Mouse (Mus musculus): ENCODE data around the gene Crisp3. TPM values are rescaled to one million over a fixed set of nuclear protein-coding genes. Genes with fewer than 3 reads are reported as not detected.

Gene Crisp3
- polyA plus RNA-seq, 1 experiment from 2014 or later: not detected

Other genes starting within 250 kb of the Crisp3 start
- gene AC192777.2, start 146.8 kb downstream of the Crisp3 start, polyA plus RNA-seq (2014; fragmentation: Nextera tagmentation; extraction: Ambion mirVana): not detected in 2 replicates
- gene Pgk2, start 33.6 kb downstream of the Crisp3 start, polyA plus RNA-seq (2014; fragmentation: Nextera tagmentation; extraction: Ambion mirVana): not detected in 2 replicates
- not detected in 2 replicates for gene Crisp1, start 76.9 kb upstream of the Crisp3 start, polyA plus RNA-seq (2014; fragmentation: Nextera tagmentation; extraction: Ambion mirVana)